Mouse (Mus musculus) effector memory CD4-positive, alpha-beta T cell, adult 5 months (primary cell): ENCODE results near the gene Gnmt. TPM values are rescaled to one million over a fixed set of nuclear protein-coding genes. Genes with fewer than 3 reads are reported as not detected.

Experiments used
- polyA plus RNA-seq: library from polyadenylated mRNA; unstranded; fragments of 100-300 nt; shearing (Covaris generic); gene quantifications from one replicate; pipeline ENCODE4 v1.2.1, GENCODE M21; 2017

Gnmt gene
- polyA plus RNA-seq = not detected

GRCm38 (mm10) chr17:46728904-46729318 lies at the start of gene Gnmt:
Gene Gnmt, minus strand, starts transcription at chr17:46729168.

DNA sequence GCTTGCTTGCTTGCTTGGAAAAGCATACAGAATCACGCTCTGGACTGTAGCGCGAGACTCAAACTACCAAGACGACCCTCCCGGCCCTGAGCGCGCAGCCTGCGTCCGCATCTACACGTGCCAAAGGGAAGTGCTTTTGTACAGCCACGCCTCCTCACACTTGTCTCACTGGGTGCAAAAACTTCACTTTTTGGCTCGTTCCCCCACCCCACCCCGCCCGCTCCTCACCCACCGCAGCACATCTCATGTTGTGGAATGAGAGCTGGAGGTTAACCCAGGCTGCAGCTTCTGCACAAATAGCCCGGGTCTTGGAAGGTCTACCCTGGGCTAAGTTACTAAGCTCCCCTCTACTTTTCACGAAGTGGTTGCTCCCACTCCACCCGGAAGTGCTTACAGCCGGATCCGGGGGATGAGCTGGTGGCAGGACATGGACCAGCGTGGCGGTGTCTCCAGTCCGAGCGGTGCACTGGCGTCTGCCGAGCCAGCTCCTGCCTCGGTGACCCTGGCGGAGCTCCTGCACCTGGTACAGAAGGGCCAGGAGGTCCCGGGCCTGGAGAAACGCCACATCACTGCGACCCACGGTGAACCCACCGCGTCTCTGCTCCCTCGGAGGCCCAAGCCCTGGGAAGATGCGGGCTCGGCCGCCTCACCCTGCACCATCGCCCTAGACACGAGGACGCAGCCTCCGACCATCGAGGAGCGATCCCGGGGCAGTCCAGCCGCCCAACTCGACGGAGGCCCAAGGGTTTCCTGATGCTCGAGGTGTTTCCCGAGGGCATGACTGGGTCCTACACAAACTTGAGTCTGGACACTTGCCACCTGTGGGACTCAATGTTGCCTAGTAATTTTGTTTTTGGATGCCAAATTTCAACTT lies 43.7 kb upstream of the Gnmt start, which contains the start of gene 2310039H08Rik:
Gene 2310039H08Rik (plus strand): TSS at position 232 of the 874 bp plus-strand sequence.

DNA sequence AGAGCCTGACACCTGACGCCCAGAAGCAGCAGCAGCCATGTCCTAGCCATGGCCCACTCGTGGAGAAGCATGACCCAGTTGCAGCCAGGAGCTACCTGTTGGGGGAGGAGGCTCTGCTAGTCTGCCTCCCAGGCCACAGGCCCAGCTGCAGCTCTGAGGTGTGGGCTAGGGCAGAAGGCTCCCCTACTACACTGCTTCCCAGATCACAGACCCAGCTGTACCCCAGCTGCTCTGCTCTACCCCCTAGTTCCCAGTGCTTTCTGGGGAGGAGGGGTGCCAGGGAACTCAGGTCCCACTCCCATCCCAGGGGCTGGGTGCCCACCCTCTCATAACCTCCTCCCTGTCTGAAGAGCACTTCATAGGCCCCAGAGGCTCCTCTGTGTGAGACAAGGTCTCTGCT lies 34.6 kb upstream of the Gnmt start, which contains the start of gene Ptcra:
Gene Ptcra (minus strand): TSS at position 169 of the 400 bp plus-strand sequence.

GRCm38 (mm10) chr17:46751794-46752556 lies 23.0 kb upstream of the Gnmt start, which contains the start of gene Cnpy3:
Gene Cnpy3, minus strand, starts transcription at chr17:46752214.

DNA sequence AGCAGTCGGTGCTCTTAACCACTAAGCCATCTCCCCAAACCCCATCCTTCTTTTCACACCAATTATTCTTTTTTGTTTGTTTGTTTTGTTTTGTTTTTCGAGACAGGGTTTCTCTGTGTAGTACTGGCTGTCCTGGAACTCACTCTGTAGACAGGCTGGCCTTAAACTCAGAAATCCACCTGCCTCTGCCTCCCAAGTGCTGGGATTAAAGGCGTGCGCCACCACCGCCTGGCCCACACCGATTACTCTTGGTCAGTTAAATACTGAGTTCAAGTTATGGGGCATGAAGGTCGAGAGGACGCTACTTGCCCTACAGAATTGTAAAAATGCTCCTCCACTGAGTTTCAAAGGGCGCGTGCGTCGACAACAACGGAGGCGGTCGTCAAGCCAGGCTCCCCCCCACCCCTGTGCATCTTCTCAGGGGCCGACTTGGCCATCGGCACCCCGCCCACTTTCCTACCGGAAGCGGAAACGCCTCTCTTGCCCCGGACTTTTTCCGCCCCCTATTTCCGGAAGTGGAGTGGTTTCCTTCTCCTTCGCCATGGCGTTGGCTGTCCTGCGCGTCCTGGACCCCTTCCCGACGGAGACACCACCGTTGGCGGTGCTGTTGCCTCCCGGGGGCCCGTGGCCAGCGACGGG lies 17.9 kb downstream of the Gnmt start, which contains the start of gene Pex6:
Gene Pex6 (plus strand): TSS at position 505 of the 639 bp plus-strand sequence.

DNA sequence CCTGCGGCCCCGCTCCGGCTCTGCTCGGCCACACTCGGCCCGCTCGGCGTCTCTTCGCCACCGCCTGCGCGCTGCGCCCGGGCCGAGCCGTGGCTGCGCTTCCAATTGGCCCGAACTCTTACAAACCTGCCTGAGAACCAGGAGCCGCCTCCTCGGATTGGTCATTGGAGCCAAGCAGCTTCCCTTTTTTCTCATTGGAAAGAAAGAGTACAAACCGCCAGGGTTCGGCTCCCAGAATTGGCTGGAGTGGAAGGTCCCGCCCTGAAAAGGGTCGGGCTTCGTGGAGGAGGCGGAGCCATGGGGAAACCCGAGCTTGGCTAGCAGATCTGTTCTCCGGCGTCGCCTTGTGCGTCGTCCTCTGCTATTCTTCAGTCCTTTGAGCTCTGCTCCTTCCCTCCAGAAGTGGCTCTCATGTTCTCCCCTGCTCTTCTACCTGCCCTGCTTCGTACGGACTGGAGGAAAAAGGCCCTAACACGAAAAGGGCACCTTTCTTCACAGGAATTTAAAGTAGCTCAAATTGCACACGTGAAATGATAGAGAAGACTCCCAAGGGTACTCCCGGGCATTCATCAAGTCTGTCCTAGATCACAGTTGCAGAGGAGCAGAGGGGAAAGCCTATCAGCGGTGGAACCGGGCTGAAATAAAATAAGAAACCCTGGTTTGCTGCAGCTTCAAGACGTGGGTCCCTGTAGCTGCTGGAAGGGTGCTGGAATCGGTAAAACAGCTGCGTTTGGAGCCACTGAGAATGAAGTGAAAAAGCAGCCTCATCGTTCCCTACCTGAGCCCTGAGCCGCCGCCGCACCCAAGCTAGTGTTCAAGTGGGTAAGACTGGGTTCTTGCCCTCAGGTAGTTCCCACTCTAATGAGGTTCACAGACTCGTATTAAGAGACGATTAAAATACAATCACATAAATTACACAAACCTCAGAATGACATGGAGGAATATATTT lies 23.8 kb downstream of the Gnmt start, which contains the start of gene Ppp2r5d:
Gene Ppp2r5d (minus strand): TSS at position 225 of the 949 bp plus-strand sequence.

DNA sequence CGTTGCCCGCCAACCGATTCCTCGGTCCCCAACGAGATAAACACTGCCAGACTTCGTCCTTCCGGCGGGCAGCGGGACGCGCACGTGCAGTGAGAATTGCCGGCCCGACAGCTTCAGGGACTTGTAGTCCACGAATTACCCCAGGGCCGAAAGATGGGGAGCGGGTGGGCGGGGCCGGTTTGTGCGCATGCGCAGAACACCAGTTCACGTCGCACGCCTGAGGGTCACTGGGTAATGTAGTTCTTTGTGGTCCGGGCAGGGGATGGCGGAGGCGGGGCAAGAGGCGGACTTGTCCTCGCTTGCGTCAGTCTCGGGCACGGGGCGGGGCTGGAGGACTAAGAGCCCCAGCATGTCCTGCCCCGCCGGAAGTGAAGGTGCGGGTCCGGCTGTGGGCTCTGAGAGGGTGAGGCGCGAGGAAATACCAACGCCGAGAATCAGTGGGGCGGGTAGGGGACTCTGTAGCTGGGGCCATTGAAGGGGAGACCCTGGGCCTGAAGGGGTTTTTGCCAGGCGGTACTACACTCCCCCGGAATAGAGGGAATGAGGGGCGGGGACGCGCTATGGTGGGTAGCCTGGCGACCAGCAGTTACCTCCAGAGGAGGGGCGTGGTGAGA lies 48.1 kb downstream of the Gnmt start, which contains the start of gene Klhdc3:
Gene Klhdc3 (minus strand): TSS at position 155 of the 614 bp plus-strand sequence.

GRCm38 (mm10) chr17:46678416-46678815 lies 50.6 kb downstream of the Gnmt start, which contains the start of gene Mea1:
Gene Mea1, plus strand, starts transcription at chr17:46678793.

Other genes with a start within 250 kb of the Gnmt start
- gene Ttbk1, start 241.5 kb downstream of the Gnmt start, polyA plus RNA-seq = 0.40 TPM
- gene Dnph1, start 232.5 kb downstream of the Gnmt start, polyA plus RNA-seq = not detected
- 6.6 TPM for gene Cul9, start 182.8 kb downstream of the Gnmt start, polyA plus RNA-seq
- gene Srf, start 173.0 kb downstream of the Gnmt start, polyA plus RNA-seq = 33.2 TPM
- gene Ptk7, start 99.7 kb downstream of the Gnmt start, polyA plus RNA-seq = not detected
- 15.9 TPM for gene Klc4, start 83.1 kb downstream of the Gnmt start, polyA plus RNA-seq
- gene Mrpl2, start 82.9 kb downstream of the Gnmt start, polyA plus RNA-seq = 31.6 TPM
- 2.1 TPM for gene Cul7, start 78.8 kb downstream of the Gnmt start, polyA plus RNA-seq
- 31.0 TPM for gene Rrp36, start 54.8 kb downstream of the Gnmt start, polyA plus RNA-seq
- gene Mea1, start 50.4 kb downstream of the Gnmt start, polyA plus RNA-seq = 74.9 TPM
- gene Klhdc3, start 48.3 kb downstream of the Gnmt start, polyA plus RNA-seq = 80.9 TPM
- 49.1 TPM for gene Ppp2r5d, start 24.1 kb downstream of the Gnmt start, polyA plus RNA-seq
- gene Pex6, start 17.7 kb downstream of the Gnmt start, polyA plus RNA-seq = 27.7 TPM
- 48.9 TPM for gene Cnpy3, start 23.0 kb upstream of the Gnmt start, polyA plus RNA-seq
- not detected for gene Ptcra, start 34.5 kb upstream of the Gnmt start, polyA plus RNA-seq
- gene 2310039H08Rik, start 43.5 kb upstream of the Gnmt start, polyA plus RNA-seq = 19.9 TPM
- 68.0 TPM for gene Rpl7l1, start 53.5 kb upstream of the Gnmt start, polyA plus RNA-seq
- 23.4 TPM for gene Bicral, start 129.3 kb upstream of the Gnmt start, polyA plus RNA-seq
- 21.7 TPM for gene Tbcc, start 161.5 kb upstream of the Gnmt start, polyA plus RNA-seq
- gene Prph2, start 181.3 kb upstream of the Gnmt start, polyA plus RNA-seq = not detected